Mouse (Mus musculus) G1E (cell line): ENCODE measurements around the gene Tomm40. TPM values are rescaled to one million over a fixed set of nuclear protein-coding genes. Genes with fewer than 3 reads are reported as not detected.

Experiments used
- ATAC-seq: 2 replicates; pipeline ENCODE4 v1.8.0; 2016; ENCODE audit warnings: mild to moderate bottlenecking; ENCODE audit not compliant: insufficient number of reproducible peaks, poor library complexity, low FRiP score, severe bottlenecking; ENCODE audit errors: extremely low read depth
- DNase-seq: peaks from one replicate; pipeline ENCODE4 v3.0.0; 2012; ENCODE audit warnings: low spot score
- H3K27me3 ChIP-seq: 2 replicates; pipeline ENCODE4 v1.6.1; 2012; ENCODE audit warnings: mild to moderate bottlenecking, low read length, inconsistent platforms; ENCODE audit not compliant: insufficient read depth
- H3K36me3 ChIP-seq: replicated peaks from 2 replicates; pipeline ENCODE3; 2012; ENCODE audit warnings: mild to moderate bottlenecking, inconsistent platforms
- H3K4me1 ChIP-seq: 2 replicates; pipeline ENCODE4 v1.6.1; 2012; ENCODE audit warnings: low read depth, low read length, inconsistent platforms, mixed read lengths; ENCODE audit not compliant: insufficient read depth
- H3K4me3 ChIP-seq: 2 replicates; pipeline ENCODE4 v1.5.1; 2012; ENCODE audit warnings: low read depth, mild to moderate bottlenecking, inconsistent platforms, low read length, moderate library complexity, mixed read lengths
- H3K9me3 ChIP-seq: replicated peaks from 2 replicates; pipeline ENCODE4 v1.6.1; 2012; ENCODE audit warnings: inconsistent platforms
- CTCF ChIP-seq: IDR thresholded peaks from 2 replicates; pipeline ENCODE4 v1.5.1; 2012; ENCODE audit warnings: low read depth, low read length, inconsistent platforms, mixed read lengths
- GATA1 ChIP-seq: IDR thresholded peaks from 2 replicates; pipeline ENCODE4 v1.6.1; 2012; ENCODE audit warnings: borderline replicate concordance, low read length, inconsistent platforms, mixed read lengths
- GATA2 ChIP-seq: IDR thresholded peaks from 2 replicates; pipeline ENCODE4 v1.6.1; 2012; ENCODE audit warnings: low read depth, low read length, inconsistent platforms, borderline replicate concordance
- POLR2AphosphoS5 ChIP-seq: IDR thresholded peaks from 2 replicates; pipeline ENCODE4 v1.6.1; 2012; ENCODE audit warnings: low read depth, low read length, inconsistent platforms; ENCODE audit not compliant: insufficient replicate concordance
- TAL1 ChIP-seq: conservative IDR thresholded peaks from 2 replicates; pipeline ENCODE4 v1.6.1; 2012; ENCODE audit warnings: low read depth, low read length, inconsistent platforms, mixed read lengths
- polyA plus RNA-seq: library from polyadenylated mRNA; stranded (reverse); fragments of >175 nt; gene quantifications from 2 replicates; pipeline ENCODE4 v1.2.3, GENCODE M21; 2012
- total RNA-seq, 2 experiments: library from RNA; stranded (forward) in 1 of 2; stranded (reverse) in 1 of 2; fragments of 200-1000 nt in 1 of 2; fragments of >200 nt in 1 of 2; fragmentation: Nextera tagmentation in 1 of 2; gene quantifications; 2 replicates each; pipeline ENCODE4 v1.2.3; 2014 to 2017

Gene Tomm40
- total and polyA plus RNA-seq, 3 experiments: 49.1 to 377 (median 75.6) TPM

- Histone ChIP-seq H3K36me3 (peaks cover 53% of the 10 kb centered on the region), H3K4me3 (peak overlapping the region; percentile 53; the same call in 1 of the 2 replicates), H3K9me3 (peaks cover 13% of the 10 kb centered on the region), H3K27me3 (no peaks in the 10 kb centered on the region), H3K4me1 (peaks cover 89% of the 10 kb centered on the region)
- TF ChIP-seq CTCF: no peak
- no peak for TF ChIP-seq TAL1
- TF ChIP-seq POLR2AphosphoS5: no peak
- no peak for TF ChIP-seq GATA1
- ATAC-seq: no peak
- DNase-seq: no peak
These were observed 18.8 kb downstream of the Tomm40 start for GRCm38 (mm10) chr7:19696336-19696873.

GRCm38 (mm10) chr7:19695881-19696280 lies 19.4 kb downstream of the Tomm40 start:
- Histone ChIP-seq H3K4me1 (peaks cover 91% of the 10 kb centered on the region), H3K27me3 (no peaks in the 10 kb centered on the region), H3K9me3 (peaks cover 13% of the 10 kb centered on the region), H3K36me3 (peaks cover 47% of the 10 kb centered on the region), H3K4me3 (no peak overlapping the region; the same call in 1 of the 2 replicates)
- ATAC-seq (no peak), DNase-seq (no peak)
- TF ChIP-seq GATA2 (no peak), TAL1 (no peak)

DNA sequence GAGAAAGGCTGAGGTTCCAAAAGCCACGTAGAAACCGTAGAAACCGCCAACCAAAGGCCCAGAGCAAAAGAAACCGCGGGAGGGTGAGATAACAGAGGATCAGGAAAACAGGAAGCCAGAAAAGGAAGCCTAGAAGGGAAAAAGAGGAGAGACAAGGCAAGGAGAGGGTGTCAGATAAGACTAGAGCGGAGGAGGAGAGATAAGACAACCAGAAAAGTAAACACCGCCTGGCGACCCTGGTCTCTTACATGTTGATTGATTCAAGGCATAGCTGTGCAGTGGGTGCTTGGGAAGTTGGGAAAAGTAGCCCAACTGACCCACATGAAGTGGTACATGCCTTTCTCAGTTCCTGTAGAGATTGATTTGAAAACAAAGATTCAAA lies 20.0 kb downstream of the Tomm40 start:
- Histone ChIP-seq H3K36me3 (peaks cover 41% of the 10 kb centered on the region), H3K4me3 (no peak overlapping the region; the same call in 1 of the 2 replicates), H3K4me1 (peaks cover 87% of the 10 kb centered on the region), H3K9me3 (peaks cover 13% of the 10 kb centered on the region), H3K27me3 (no peaks in the 10 kb centered on the region)
- ATAC-seq (peak; percentile 87), DNase-seq (peak; percentile 31)
- TF ChIP-seq TAL1 (peak; percentile 59), GATA2 (no peak)

- no peak for ATAC-seq
- DNase-seq: no peak
- Histone ChIP-seq H3K4me1 (peaks cover 86% of the 10 kb centered on the region), H3K36me3 (peaks cover 34% of the 10 kb centered on the region), H3K27me3 (no peaks in the 10 kb centered on the region), H3K9me3 (peaks cover 13% of the 10 kb centered on the region), H3K4me3 (peak overlapping the region; percentile 34; the same call in 1 of the 2 replicates)
- no peak for TF ChIP-seq GATA2
These were observed 20.7 kb downstream of the Tomm40 start for GRCm38 (mm10) chr7:19694336-19695212.

- Histone ChIP-seq H3K36me3 (peaks cover 23% of the 10 kb centered on the region), H3K4me1 (peaks cover 74% of the 10 kb centered on the region), H3K27me3 (no peaks in the 10 kb centered on the region), H3K4me3 (peak overlapping the region; percentile 47; the same call in 1 of the 2 replicates), H3K9me3 (peaks cover 13% of the 10 kb centered on the region)
- TF ChIP-seq CTCF (no peak), GATA2 (no peak), POLR2AphosphoS5 (no peak), GATA1 (no peak), TAL1 (no peak)
- DNase-seq (peak; percentile 53), ATAC-seq (no peak)
These were observed 21.8 kb downstream of the Tomm40 start for GRCm38 (mm10) chr7:19693421-19693820.

- DNase-seq (peak; percentile 47), ATAC-seq (no peak)
- H3K27me3 ChIP-seq: no peaks in the 10 kb centered on the region
- peaks cover 69% of the 10 kb centered on the region for H3K4me1 ChIP-seq
- peak within 1 kb of the TSS; percentile 61 for H3K4me3 ChIP-seq
- peaks cover 9% of the 10 kb centered on the region for H3K9me3 ChIP-seq
- H3K36me3 ChIP-seq: peaks cover 13% of the 10 kb centered on the region
- no peak for TF ChIP-seq TAL1
- TF ChIP-seq GATA2: no peak
- TF ChIP-seq POLR2AphosphoS5: no peak
- no peak for TF ChIP-seq CTCF
- no peak for TF ChIP-seq GATA1
These were observed 23.1 kb downstream of the Tomm40 start, which contains the start of gene Apoc1 for GRCm38 (mm10) chr7:19691873-19692865. TSS of gene Apoc1 (minus strand) at chr7:19692660.
